Mouse (Mus musculus) hindlimb bud, embryonic 11.5 days (tissue): ENCODE data around the gene Gatb.

Experiments
- DNase-seq: peaks from one replicate; pipeline ENCODE4 v3.0.0-alpha.2; 2012; ENCODE audit warnings: low read depth, low spot score; ENCODE audit errors: extremely low spot score

Gene Gatb

GRCm38 (mm10) chr3:85652727-85653665, 79.1 kb downstream of the Gatb start:
- no peak for DNase-seq

DNA sequence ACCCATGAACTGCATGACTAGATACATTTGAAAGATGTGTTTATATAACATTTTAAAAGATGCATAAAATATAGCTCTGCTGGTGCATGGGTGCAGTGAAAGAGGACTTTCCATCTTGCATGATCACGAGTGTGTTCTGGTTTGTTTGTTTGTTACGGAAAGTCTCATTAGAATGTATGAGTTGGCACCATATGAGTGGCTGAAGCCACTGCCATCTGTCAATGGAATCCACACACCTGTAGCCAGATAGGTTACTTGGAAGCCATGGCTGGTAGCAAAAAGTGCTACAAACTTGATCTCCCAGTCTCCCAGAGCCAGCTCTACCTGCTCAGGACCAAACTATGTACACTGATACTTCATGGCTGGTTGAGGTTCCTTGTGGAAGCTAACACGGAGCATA, 81.6 kb downstream of the Gatb start:
- no peak for DNase-seq

- DNase-seq, result no peak
Observed at GRCm38 (mm10) chr3:85659681-85660080, 85.8 kb downstream of the Gatb start.

DNA sequence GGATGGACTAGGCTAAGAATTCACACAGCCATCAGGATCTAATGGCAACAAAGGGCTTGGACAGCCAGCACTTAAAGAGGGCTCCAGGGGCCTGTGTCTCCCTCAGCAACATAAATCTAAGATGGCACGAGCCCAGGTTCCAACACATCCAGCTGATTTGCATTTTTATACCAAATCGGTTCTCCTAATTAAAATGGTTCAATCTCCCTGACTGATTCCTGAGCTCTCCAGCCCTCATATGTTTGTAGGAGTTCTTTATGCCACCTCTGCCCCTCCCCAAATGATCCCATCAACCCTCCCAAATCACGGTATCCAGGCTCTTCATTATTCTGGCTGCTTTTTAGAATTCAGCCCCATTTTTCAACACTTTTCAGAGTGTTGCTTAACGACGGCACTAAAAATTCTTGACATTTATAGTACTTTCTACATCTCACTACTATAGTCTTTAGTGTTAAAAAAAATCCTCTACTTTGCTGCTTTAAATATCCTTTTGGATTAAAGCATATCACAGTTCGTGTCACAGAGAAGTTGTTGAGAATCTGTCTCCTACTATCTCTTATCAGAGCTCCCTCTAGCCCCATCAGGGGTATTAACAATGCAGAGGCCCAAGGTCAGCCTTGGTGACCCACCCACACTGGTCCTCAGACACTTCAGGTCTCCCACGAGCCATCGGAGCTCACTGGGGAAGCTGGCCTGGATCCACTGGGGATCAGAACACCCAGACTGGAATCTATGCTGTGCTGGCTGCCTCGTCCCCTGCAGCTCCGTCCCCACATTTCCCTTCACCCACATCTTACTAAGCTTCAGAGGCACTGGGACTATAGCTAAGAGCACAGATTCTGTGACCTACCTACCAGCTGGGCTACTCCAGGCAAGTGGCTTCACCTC, 88.3 kb downstream of the Gatb start:
- no peak for DNase-seq

GRCm38 (mm10) chr3:85663826-85664225, 89.9 kb downstream of the Gatb start:
- no peak for DNase-seq

- no peak for DNase-seq
Observed at GRCm38 (mm10) chr3:85664591-85665171, 90.8 kb downstream of the Gatb start.

DNA sequence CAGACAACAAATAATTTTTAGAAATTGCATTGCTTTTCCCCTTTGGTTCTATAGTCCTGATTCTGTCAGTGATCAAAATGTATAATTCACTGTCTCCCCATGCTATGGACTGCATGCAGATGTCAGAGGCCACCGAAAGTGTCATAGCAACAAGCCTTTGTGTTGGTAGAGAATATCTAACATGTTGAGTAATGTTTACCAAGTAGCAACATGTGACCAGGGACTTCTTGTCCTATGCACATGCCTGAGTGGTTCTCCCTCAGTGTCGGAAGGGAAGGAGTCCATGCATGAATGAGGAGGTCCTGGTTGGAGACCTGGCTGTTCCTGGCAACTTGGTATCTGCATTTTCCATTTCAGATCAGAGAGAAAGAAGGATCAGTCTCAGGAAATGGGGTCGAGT, 92.2 kb downstream of the Gatb start:
- DNase-seq, result no peak

GRCm38 (mm10) chr3:85666736-85667135, 92.8 kb downstream of the Gatb start:
- DNase-seq, result no peak

DNA sequence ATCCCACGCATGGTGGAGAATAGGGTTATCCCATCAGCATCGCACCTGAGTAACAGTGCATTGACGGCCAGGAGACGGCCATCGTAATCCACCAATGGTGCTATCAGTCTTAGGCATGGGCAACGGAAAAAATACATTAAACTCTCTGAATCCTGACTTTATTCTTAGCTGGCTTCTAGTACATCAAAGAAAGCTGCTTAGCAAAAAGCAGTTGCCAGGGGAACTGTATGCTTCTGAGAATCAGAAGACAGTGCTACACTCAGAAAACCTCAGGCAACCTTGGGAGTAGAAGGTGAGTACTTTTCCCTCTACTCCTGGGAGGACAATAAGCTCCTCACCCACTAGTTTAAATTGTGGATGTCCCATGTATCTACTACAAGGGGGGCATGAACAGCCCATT, 93.8 kb downstream of the Gatb start:
- DNase-seq, result no peak

DNA sequence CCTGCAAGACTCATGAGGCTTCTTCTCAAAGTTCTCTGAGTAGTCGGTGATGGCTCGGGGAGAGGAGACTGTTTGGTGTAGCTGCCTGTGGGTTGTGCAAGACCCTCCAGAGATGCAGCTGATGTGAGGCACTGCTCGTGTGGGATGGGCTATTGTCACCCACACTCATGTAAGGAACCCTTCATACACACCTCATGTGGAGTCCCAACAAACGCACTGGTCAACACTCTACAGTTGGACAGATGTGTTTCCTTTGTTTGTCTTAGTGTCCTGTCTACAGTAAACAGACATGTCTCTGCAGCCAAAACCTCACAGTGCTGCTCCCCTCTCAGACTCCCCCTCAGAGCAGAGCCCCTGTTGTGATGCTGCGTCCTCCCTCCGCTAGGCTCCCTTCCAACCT, 95.9 kb downstream of the Gatb start:
- DNase-seq, result no peak

GRCm38 (mm10) chr3:85677133-85677532, 103.2 kb downstream of the Gatb start:
- DNase-seq, result no peak

DNA sequence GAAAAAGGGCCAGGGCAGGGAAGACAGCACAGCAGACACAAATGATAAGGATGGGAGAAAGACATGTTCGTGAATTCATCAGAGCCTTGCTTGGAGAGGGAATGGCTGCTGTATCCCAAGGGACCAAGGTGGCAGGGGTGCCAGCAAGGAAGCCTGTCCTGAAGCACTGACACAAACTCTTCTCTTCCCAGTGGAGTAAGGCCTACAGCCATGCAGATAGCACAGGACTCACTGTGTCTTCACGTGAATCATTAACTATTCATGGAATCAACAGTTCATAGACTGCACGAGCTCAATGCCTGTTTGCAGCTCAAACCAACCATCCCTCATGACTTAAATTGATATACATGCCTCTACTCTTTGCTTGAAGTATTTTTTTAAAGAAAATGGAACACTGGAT, 104.0 kb downstream of the Gatb start:
- no peak for DNase-seq

DNA sequence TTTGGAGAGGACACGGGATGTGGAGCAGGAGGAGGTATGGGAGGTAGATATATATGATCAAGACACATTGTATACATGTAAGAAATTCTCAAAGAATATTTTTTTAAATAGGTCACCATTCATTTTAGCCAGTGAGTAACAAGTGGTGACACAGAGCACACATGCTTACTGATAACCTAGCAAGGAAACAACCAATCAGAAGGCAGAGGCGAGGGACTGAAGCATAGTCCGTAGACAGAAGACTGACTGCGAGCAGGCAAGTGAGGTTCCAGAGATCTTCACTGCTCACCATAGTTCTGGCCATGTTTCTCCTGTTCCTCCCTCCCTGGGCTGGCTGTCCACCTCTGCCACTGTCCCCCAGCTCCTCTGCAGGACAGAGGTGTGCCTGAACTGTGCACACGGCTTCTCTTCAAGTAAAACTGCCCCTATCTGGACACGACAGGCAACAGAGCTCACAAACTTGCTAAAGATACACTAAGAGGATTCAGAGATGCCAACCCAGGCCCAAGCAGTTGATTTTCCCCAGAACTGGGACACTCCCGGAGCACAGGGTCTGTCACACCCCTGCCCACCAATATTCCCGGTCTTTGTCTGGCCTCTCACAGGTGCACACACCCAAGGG, 105.5 kb downstream of the Gatb start:
- DNase-seq, result no peak

- DNase-seq, result no peak
Observed at GRCm38 (mm10) chr3:85679960-85680359, 106.0 kb downstream of the Gatb start.

DNA sequence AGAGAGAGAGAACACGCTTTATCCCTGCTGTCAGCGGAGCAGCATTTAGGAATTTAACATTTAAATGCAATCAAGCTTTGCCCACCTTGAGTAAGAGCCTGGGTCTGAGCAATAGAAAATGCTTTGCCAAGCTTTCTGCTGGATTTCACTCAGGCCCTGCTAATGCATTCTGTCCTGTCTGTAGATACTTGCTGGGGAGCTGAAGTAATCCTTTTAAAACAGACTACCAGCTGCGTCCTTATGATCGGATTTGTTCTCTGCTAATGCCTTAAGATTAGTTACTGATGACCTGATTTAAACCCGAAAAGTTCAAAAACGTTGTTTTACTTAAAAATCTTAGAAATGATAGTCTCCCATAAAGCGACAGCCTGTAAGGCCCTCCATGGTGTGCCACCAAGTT, 107.2 kb downstream of the Gatb start:
- DNase-seq, result no peak

- DNase-seq, result no peak
Observed at GRCm38 (mm10) chr3:85683618-85684017, 109.7 kb downstream of the Gatb start.

DNA sequence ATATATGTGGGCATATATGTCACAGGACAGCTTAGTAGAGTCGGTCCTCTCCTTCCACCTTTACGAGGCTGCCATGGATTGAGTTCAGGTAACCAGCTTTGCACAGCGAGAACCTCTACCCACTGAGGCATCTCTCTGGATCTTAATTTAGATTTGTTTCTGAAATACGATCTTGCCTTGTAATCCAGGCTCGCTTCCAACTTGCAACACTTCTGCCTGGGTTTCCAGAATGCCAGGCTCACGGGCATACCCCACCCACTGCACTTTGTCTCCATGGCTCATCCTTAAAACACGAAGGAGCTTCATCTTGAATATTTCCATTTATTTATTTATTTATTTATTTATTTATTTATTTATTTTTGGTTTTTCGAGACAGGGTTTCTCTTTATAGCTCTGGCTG, 111.4 kb downstream of the Gatb start:
- no peak for DNase-seq

DNA sequence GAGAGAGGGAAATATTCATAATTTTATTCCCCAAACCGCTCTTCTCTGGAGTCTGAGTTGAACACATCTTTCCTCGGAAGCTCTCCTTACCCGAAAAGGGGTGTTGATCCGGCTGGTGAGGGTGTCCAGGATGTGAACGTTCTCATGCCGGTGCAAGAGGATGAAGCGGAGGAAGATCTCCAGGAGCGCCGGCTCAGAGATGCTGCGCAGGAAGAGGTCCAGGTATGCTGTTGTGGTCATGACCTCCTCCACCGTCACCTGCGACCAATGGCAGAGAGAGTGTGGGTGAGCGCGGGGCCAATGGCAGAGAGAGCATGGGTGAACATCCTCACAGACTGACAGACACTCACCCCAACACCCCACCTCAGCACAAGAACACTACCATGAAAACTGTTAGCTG, 114.4 kb downstream of the Gatb start:
- DNase-seq, result no peak

DNA sequence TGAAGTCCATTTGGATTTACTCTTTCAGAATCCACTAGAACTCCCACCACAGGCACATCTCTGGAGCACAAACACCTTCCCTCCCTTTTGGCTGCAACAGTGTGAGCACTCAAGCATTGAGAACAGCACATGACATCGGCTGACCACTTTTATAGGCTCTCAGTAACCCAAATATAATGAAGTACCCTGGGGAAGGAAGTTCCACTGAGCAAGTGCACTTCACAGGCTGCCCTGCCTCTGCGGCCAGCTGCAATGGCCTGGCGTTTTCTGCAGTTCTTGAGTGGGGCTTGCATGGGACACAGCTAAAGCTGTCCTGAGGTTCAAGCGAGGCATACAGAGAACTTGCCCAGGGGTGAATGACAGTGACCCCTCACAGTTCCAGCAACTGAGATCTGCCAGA, 117.2 kb downstream of the Gatb start:
- no peak for DNase-seq

DNA sequence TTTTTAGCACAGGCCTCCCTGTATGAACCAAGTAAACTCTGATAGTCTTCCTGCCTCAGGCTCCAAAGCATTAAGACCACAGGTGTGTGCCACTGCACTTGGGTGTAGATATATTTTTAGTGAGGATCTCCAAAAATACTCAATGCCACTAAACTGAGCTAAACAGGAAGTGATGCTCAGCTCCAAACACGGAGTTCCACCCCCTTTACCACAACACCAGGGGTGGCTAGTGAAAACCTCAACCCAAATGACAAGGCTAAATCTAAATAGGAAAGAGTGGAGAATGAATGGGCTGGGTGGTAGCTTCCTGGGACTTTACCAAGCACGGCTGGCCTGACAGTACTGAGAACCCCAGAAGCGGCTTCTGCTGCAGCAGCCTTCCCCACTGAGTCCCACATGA, 119.1 kb downstream of the Gatb start:
- no peak for DNase-seq

DNA sequence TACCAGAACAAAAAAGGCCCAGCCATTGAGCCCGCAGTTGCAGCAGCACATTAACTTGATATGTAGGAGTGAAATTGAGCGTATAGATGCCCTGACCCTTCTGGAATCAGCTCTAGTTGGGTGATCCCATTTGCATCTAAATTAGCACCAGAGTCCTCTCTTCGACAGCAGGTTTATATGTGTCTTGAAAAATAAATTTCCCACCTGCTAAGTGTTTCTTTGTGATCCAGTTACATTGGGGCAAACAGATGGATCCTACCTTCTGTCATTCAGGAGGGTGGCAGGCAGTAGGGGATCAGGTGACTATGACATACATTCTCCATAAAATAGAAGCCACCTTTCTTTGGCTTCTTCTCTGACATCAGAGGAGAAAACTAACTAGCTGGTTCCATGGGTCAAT, 121.1 kb downstream of the Gatb start:
- no peak for DNase-seq
